Mouse (Mus musculus) embryonic facial prominence, embryonic 14.5 days (tissue): Measurements from ENCODE around the gene Slc47a1. TPM values are rescaled to one million over a fixed set of nuclear protein-coding genes. Genes with fewer than 3 reads are reported as not detected.

Source experiments
- ATAC-seq: fragments of 200-750 bp; cut with Nextera tagmentation; 2 replicates; pipeline ENCODE4 v1.8.0; 2017; ENCODE audit warnings: low read depth, moderate number of reproducible peaks, moderate TSS enrichment
- DNase-seq: peaks from one replicate; pipeline ENCODE4 v3.0.0-alpha.2; 2015; ENCODE audit warnings: low spot score
- H3K27ac ChIP-seq: fragments of 300-500 bp; sonication (generic); replicated peaks from 2 replicates; pipeline ENCODE4 v1.5.1; 2014; ENCODE audit warnings: low read depth, mild to moderate bottlenecking, low read length, moderate library complexity
- H3K27me3 ChIP-seq: fragments of 300-500 bp; sonication (generic); replicated peaks from 2 replicates; pipeline ENCODE4 v1.6.1; 2014; ENCODE audit warnings: low read length; ENCODE audit not compliant: control insufficient read depth, insufficient read depth
- H3K36me3 ChIP-seq: fragments of 300-500 bp; sonication (generic); 2 replicates; pipeline ENCODE4 v1.6.1; 2014; ENCODE audit warnings: low read length, mixed read lengths; ENCODE audit not compliant: control insufficient read depth, insufficient read depth
- H3K4me1 ChIP-seq: fragments of 300-500 bp; sonication (generic); 2 replicates; pipeline ENCODE4 v1.6.1; 2014; ENCODE audit warnings: antibody characterized with exemption, low read length; ENCODE audit not compliant: control insufficient read depth, insufficient read depth
- H3K4me2 ChIP-seq: fragments of 300-500 bp; sonication (generic); 2 replicates; pipeline ENCODE4 v1.6.1; 2014; ENCODE audit warnings: low read depth, mild to moderate bottlenecking, low read length, moderate library complexity, mixed read lengths
- H3K4me3 ChIP-seq: fragments of 300-500 bp; sonication (generic); 2 replicates; pipeline ENCODE4 v1.5.1; 2014; ENCODE audit warnings: low read depth, mild to moderate bottlenecking, low read length
- H3K9ac ChIP-seq: fragments of 300-500 bp; sonication (generic); 2 replicates; pipeline ENCODE4 v1.6.1; 2014; ENCODE audit warnings: low read depth, mild to moderate bottlenecking, low read length, moderate library complexity, mixed read lengths
- H3K9me3 ChIP-seq: fragments of 300-500 bp; sonication (generic); 2 replicates; pipeline ENCODE4 v1.6.1; 2016; ENCODE audit warnings: low read length; ENCODE audit not compliant: control insufficient read depth
- WGBS: fragments of 180-500 bp; shearing (Covaris S2); extraction: QIAGEN DNeasy Blood & Tissue Kit; methylation state at CpG from one replicate; pipeline ENCODE4 v1.1.7; 2014; 5-methylcytosine and 5-hydroxymethylcytosine counted together
- polyA plus RNA-seq: library from polyadenylated mRNA; unstranded; fragments of >200 nt; fragmentation: Nextera tagmentation; extraction: Ambion mirVana; gene quantifications from 2 replicates; pipeline ENCODE4 v1.2.1, GENCODE M21; 2014

Gene Slc47a1
- polyA plus RNA-seq, 1 experiment from 2014 or later = 2.3 TPM

DNA sequence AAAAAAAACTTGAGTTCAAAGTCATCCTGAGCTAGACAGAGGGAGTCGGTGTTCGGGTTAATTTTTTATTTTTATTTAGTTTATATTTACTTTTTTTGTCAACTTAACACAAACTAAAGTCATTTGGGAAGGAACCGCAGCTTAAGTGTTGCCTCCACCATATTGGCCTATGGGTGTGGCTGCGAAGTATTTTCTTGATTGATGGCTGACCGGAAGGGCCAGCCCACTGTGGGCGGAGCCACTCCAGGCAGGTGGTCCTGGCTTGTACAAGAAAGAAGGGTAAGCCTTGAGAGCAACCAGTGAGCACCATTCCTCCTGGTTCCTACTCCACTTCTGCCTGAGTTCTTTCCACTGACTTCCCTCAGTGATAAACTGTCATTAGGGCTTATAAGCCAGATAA lies 14.0 kb downstream of the Slc47a1 start:
- Histone ChIP-seq H3K27ac (no peak overlapping the region), H3K27me3 (no peaks in the 10 kb centered on the region), H3K4me2 (no peak overlapping the region), H3K36me3 (no peaks in the 10 kb centered on the region), H3K9ac (no peak overlapping the region), H3K4me3 (no peak overlapping the region), H3K9me3 (no peaks in the 10 kb centered on the region), H3K4me1 (no peaks in the 10 kb centered on the region)
- ATAC-seq (no peak), DNase-seq (no peak)
- WGBS = 83% methylated on average over 6 of the region's 6 CpGs

DNA sequence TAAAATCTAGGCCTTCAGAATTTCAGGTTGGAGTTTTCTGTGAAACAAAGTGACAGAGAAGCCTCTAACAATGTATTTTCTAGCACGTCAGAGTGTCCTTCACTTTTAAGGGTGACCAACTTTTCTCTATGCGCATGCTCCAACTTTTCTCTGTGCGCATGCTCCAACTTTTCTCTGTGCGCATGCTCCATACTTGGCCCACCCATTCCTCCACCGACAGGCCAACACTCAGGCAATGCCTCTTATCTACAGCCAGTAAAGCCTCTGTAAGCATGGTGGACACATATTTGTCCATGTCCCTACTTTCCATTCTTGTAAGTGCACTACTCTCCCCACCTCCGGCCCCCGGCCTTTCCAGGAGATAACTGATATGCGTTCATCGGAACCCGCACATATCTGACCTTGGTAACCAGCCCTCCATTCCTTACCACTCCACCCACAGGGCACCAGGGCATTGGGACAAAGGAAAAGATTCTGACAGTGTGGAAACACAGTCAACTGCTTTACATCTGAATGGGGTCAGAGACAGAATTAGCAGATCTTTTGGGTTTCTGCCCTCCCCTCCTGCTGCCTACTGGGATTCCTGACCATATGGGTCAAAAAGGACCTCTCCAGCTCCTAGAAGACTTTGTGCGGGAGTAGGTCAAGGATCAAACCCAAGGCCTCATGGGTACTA lies 16.5 kb downstream of the Slc47a1 start:
- no peak overlapping the region for H3K4me3 ChIP-seq
- H3K9me3 ChIP-seq = no peaks in the 10 kb centered on the region
- no peak overlapping the region for H3K27ac ChIP-seq
- ATAC-seq = no peak
- no peak for DNase-seq
- H3K9ac ChIP-seq = no peak overlapping the region
- H3K36me3 ChIP-seq = no peaks in the 10 kb centered on the region
- no peak overlapping the region for H3K4me2 ChIP-seq
- H3K4me1 ChIP-seq = no peaks in the 10 kb centered on the region
- no peaks in the 10 kb centered on the region for H3K27me3 ChIP-seq
- 95% methylated on average over 11 of the region's 11 CpGs for WGBS

DNA sequence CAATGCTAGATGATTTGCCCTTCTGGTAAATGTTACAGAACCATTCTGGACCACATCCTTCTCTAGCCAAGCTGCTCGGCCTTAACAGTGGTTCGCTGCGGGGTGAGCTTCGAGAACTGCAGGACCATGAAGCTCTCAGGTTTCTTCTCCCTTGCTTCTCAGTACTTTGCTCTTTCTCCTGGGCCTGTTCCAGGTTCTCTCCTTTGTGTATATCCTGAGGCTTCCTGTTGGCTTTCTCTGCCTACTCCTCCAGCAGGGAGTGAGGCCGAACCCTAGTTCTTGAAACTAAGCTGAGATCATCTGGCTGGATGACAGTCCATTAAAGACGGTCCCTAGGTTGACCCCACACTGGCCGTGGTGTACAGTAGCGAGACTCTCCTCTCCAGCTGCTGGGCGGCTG lies 21.5 kb downstream of the Slc47a1 start:
- H3K4me3 ChIP-seq = no peak overlapping the region
- H3K27me3 ChIP-seq = no peaks in the 10 kb centered on the region
- H3K27ac ChIP-seq = no peak overlapping the region
- DNase-seq (peak; percentile 26), ATAC-seq (no peak)
- no peaks in the 10 kb centered on the region for H3K4me1 ChIP-seq
- no peak overlapping the region for H3K4me2 ChIP-seq
- H3K9me3 ChIP-seq = no peaks in the 10 kb centered on the region
- no peaks in the 10 kb centered on the region for H3K36me3 ChIP-seq
- WGBS = 72% methylated on average over 9 of the region's 9 CpGs
- no peak overlapping the region for H3K9ac ChIP-seq

- Histone ChIP-seq H3K27ac (no peak overlapping the region), H3K9me3 (no peaks in the 10 kb centered on the region), H3K9ac (no peak overlapping the region), H3K36me3 (no peaks in the 10 kb centered on the region), H3K4me3 (no peak overlapping the region), H3K27me3 (no peaks in the 10 kb centered on the region), H3K4me1 (no peaks in the 10 kb centered on the region), H3K4me2 (no peak overlapping the region)
- WGBS = 67% methylated on average over 6 of the region's 6 CpGs
- no peak for DNase-seq
- ATAC-seq = no peak
Measured at GRCm38 (mm10) chr11:61356111-61356510, 22.0 kb downstream of the Slc47a1 start.

GRCm38 (mm10) chr11:61355351-61355750 lies 22.8 kb downstream of the Slc47a1 start:
- ATAC-seq = no peak
- Histone ChIP-seq H3K9me3 (no peaks in the 10 kb centered on the region), H3K4me1 (no peaks in the 10 kb centered on the region), H3K27me3 (no peaks in the 10 kb centered on the region), H3K4me2 (no peak overlapping the region), H3K4me3 (no peak overlapping the region), H3K27ac (no peak overlapping the region), H3K9ac (no peak overlapping the region), H3K36me3 (no peaks in the 10 kb centered on the region)
- no peak for DNase-seq
- 90% methylated on average over 5 of the region's 5 CpGs for WGBS

- Histone ChIP-seq H3K36me3 (no peaks in the 10 kb centered on the region), H3K27ac (no peak overlapping the region), H3K9me3 (no peaks in the 10 kb centered on the region), H3K4me2 (no peak overlapping the region), H3K4me3 (no peak overlapping the region), H3K9ac (no peak overlapping the region), H3K4me1 (no peaks in the 10 kb centered on the region), H3K27me3 (no peaks in the 10 kb centered on the region)
- 82% methylated on average over 6 of the region's 6 CpGs for WGBS
- DNase-seq = no peak
- ATAC-seq = no peak
Measured at GRCm38 (mm10) chr11:61354346-61354745, 23.8 kb downstream of the Slc47a1 start.

- H3K27me3 ChIP-seq = 0 out of 2 replicates have a peak, but pooled peaks cover 3% of the 10 kb centered on the region
- no peaks in the 10 kb centered on the region for H3K36me3 ChIP-seq
- H3K9me3 ChIP-seq = no peaks in the 10 kb centered on the region
- no peak overlapping the region for H3K4me3 ChIP-seq
- no peaks in the 10 kb centered on the region for H3K4me1 ChIP-seq
- DNase-seq (no peak), ATAC-seq (no peak)
- no peak overlapping the region for H3K9ac ChIP-seq
- no peak overlapping the region for H3K27ac ChIP-seq
- 74% methylated on average over 2 of the region's 2 CpGs for WGBS
- H3K4me2 ChIP-seq = no peak overlapping the region
Measured at GRCm38 (mm10) chr11:61353038-61353437, 25.1 kb downstream of the Slc47a1 start.

GRCm38 (mm10) chr11:61352138-61352651 lies 25.9 kb downstream of the Slc47a1 start:
- Histone ChIP-seq H3K9ac (no peak overlapping the region), H3K4me3 (no peak overlapping the region), H3K36me3 (no peaks in the 10 kb centered on the region), H3K27ac (no peak overlapping the region), H3K4me2 (no peak overlapping the region), H3K4me1 (no peaks in the 10 kb centered on the region), H3K9me3 (no peaks in the 10 kb centered on the region), H3K27me3 (0 out of 2 replicates have a peak, but pooled peaks cover 3% of the 10 kb centered on the region)
- WGBS = 59% methylated on average over 9 of the region's 9 CpGs
- ATAC-seq = no peak
- peak; percentile 24 for DNase-seq

DNA sequence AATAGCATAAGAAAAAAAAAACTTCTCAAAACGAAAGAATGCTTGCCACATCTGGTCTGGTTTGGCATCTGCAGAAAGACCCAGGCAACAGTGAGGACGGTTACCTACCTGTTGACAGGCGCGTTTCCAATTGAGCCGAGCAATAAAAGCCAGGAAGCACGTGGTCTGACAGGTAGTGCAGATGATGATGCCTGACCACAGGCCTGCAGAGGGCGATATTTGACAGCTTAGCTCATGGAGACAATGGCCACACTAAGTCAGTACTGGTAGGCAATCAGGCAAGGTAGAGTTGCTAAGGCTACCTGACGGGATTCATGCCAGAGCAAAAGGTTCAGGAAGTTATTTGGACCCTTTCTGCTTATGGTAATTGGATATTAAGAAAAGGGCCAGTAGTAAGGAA lies 28.8 kb downstream of the Slc47a1 start:
- 10% methylated on average over 8 of the region's 8 CpGs for WGBS
- H3K27ac ChIP-seq = no peak overlapping the region
- H3K4me3 ChIP-seq = no peak overlapping the region
- no peak overlapping the region for H3K9ac ChIP-seq
- H3K4me1 ChIP-seq = no peaks in the 10 kb centered on the region
- DNase-seq = peak; percentile 75
- H3K36me3 ChIP-seq = no peaks in the 10 kb centered on the region
- ATAC-seq = peak; percentile 84; the same call in 1 of the 2 replicates
- H3K27me3 ChIP-seq = peaks cover 11% of the 10 kb centered on the region; the same call in 1 of the 2 replicates
- H3K4me2 ChIP-seq = no peak overlapping the region
- H3K9me3 ChIP-seq = no peaks in the 10 kb centered on the region
